Mouse (Mus musculus) heart, adult 11 months (tissue): ENCODE data around the gene Gga3.
"Not testable (repeated sequence)": the region's sequence is repeated elsewhere in the genome, so short reads cannot be mapped to it uniquely, and the experiment has no call there.

ENCODE experiments used
- DNase-seq: peaks from one replicate; pipeline ENCODE4 v3.0.0; 2022

Gga3 gene

DNA sequence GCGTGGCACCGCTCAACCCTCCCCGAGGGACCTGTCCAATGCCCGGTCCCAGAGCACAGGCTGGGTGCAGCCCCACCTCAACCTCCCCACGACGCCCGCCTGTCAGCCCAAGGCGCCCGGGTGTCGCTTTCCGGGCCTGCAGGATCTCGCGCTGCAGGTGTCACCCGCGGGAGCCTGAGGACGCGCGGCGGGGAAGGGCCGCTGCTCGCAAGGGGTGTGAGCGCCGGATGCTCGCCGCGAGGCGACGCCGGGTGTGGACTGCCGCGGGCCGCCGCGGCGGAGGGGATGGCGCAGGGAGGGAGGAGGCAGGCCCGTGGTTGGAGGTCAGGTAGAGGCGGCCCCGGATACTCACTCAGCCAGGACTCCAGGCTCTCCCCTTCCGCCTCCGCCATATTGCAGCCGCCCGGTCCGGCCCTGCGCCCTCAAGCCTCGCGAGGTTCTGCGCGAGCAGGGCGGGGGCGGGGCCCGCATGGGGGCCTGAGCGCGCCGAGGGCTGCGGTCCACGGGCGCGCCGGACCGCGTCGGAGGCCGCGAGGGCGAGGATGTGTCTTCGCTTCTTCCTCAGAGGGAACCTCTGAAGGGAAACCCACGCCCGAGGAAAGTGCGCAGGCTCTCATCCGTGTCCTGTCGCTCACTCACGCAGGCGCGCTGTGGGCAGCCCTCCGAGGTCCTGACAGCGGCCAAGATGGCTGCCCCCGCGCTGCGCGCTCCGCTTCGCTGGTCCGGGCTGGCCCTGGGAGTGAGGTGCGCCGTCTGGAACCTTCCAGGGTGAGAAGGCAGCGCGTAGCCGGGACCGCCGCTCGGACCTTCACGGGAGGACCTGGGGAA, at the start of gene Gga3, which contains the start of gene Mrps7:
TSS of gene Gga3 (minus strand) at position 576 of the 828 bp plus-strand sequence.
TSS of gene Mrps7 (plus strand) at position 450 of the 828 bp plus-strand sequence.
- DNase-seq: peak; percentile 99

DNA sequence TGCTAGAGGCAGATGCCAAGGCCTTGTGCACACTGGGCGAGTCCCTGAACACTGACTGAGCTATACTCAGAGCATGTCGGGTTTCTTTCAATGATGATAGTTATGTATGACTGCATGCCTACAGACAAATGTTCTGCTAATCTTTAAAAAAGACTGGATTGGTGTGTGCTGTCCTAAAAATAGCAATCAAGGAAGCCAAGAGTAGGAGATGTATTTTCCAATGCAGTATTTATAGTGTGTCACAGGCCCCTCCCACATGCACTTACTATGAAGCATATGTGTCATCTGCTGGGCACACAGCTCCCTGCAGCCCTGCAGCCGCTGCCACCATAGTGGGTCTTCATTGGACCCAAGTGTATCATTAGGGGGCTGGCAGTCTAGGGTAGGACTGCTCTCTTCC, 49.3 kb upstream of the Gga3 start:
- no peak for DNase-seq

DNA sequence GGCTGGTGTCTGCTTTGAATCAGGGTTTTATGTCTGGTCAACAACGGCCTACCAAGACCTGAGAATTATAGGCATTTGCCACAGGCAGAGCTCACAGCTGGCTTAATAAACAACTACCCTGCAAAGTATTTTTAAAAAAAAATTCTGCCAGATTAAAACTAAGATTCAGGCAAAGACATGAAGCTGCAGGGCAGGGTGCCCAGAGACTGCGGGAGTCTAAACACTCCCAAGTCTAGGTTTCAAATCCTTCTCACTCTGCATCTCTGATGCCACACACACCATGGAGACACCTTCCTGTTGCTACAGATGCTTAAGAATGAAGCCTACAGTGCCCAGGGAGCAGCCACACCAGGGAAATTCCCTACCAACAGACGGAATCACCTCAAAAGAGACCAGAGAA, 47.8 kb upstream of the Gga3 start:
- DNase-seq: no peak

DNA sequence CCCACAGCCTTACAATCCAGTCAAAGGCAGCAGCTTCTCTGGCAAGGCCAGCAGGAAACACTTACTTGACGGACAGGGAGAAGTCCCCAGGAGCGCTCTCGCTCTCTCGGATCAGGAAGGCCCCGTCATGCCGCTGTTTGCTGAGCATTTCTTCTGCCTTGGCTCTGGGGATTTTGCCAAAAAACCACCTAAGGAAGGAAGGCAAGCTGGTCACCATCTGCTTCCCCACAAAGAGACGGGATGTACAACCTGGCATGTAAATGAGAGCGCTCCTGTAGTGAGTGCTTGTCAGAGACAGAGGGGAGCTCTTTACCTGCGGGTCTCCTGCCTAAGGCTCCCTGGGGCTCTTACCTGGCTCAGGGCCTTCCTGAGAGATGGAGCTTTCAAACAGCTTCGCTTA, 45.9 kb upstream of the Gga3 start:
- DNase-seq: no peak

DNA sequence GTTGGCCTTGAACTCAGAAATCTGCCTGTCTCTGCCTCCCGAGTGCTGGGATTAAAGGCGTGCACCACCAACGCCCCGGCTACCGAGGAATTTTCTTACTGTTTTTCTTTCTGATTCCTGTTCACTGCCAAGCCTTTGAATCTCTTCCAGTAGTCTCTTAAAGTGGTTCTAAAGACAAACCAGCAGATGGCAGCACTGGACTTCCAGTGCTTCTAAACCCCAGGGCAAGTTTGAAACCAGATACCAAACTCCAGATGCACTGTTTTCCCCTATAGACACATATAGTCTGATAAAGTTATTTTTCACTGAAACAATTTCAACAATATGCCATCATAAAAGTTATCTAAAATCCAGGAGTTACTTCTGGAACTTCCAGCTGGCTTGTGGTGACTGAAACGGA, 43.6 kb upstream of the Gga3 start:
- peak; percentile 88 for DNase-seq

DNA sequence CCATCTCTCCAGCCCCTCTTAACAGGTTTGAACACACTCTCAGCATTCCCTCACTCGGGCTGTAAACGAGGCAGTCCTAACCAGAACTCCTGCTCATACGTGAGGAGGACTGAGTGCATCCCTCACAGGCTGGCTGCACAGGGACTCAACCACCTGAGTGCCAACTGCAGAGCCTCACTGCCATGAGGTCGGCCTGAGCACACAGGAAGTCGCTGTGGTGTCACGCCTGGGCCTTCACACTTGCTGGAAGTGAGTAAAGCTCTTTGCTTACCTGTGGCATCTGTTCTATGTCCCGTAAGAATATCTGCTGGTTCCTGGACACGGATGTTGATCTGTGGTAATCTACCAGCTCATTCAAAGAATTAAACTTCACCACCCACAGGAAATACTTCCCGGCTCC, 42.6 kb upstream of the Gga3 start:
- no peak for DNase-seq

DNA sequence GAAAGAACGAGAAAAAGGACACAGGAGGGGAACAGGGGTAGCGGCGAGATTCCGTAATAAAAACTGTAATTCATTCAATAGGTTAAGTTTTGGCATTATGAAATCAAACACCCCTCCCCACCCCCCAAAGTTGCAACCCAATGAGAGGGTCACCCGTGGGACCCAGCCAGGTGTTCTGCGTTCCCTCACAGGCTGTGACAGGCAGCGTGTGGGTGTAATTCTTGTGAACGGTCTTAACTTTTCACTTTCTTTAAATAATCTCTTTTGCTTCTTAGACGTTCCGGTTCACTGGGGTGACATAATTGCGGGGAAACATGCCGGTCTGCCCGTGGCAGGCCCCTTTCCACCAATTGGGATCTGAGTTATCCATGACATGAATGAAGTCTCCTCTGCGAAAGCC, 41.6 kb upstream of the Gga3 start:
- not testable (repeated sequence) for DNase-seq

DNA sequence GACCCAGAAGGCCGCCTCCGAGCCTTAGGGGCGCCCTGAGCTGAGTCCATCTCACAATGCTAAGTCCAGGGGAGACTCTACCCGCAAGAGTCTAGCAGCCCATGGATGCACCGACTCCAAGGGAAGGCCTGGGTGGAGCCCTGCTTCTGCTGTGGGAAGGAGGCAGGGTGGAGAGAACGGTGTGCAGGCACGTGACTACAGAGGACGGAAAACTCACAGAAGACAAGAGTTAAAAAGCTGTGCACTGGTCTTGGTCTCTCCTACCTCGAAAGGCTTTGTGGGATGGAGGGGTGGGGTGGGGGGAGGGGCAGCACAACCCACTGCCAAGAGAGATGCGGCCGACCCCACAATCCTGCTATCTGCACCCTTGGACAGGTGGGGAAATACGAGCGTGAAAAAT, 40.5 kb upstream of the Gga3 start:
- DNase-seq: peak; percentile 87

DNA sequence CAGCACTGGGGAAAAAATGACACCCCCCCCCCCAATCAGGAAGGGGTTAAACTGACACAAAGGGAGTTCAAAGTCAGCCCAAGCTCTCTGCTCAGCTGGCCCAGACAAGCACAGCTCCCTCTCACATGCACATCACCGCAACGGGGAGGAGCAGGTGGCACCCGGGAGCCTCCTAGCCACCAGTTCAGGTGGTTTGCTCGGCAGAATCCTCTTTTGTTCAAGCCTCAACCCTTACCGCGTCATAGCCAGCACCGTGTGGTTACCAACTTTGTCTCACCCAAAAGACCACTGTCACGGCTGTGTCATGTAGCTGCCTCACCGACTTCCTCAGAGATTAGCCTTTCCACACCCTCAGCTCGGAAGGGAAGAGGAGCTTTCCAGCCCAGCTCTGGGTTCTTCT, 39.4 kb upstream of the Gga3 start:
- DNase-seq: peak; percentile 87

DNA sequence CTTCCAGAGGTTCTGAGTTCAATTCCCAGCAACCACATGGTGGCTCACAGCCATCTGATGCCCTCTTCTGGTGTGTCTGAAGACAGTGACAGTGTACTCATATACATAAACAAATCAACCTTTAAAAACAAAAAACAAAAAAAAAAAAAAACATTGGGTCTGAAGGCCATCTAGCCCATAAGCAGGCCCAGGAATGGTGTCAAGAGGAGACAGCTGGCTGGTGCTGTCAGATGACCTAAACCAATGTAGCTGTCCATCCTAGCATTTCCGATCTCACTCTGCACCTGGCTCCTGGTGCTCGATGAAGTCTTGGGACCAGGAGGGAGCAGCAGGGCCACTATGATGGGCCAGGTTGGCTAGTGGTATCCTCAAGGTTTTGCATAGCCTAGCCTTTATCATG, 38.9 kb upstream of the Gga3 start:
- DNase-seq: no peak

DNA sequence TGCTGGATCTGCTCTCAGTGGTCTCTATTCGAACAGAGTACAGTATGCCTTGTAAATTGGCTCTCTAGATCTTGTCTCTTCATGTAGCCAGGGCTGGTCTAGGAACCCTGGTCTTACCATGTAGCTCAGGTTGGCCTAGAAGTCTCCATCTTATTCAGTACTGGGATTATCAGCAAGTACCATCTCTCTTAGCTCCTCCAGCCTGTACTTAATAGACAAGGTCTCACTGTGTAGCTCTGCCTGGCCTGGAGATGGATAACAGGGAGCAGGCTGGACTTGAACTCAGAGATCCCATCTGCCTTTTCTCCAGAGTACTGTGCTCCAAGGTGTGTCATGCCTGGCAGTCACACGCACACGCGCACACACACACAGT, 37.8 kb upstream of the Gga3 start:
- DNase-seq: no peak

DNA sequence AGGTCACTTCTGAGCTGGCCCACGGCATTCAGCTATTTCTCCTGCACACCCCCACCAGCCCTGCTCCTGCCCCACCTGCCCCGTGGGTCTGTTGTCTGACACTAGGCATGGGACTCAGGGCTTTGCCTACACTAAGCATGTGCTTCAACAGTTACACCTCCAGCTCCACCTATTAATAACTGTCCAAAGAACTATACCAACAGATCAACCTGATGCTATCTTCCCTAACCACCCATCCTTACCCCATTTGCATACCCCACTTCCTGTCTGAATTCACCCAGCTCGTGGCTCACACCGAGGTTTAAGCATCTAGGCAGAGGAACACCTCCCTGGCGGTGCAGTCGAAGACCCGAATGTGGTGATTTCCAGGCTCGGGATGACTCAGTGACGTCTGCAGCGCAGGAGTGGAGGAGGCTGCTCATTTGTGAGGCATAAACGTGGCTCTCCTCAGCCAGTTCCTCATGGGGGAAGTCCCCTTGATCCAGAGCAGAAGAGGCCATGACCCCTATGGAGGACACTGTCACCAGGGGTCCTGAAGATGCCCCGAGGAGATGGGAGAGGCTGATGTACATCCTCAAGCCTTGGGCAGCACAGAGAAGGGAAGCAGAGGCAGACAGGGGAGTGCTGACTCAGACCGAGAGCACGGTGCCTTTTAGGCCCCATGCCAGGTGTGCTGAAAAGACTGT, 37.3 kb upstream of the Gga3 start:
- peak; percentile 89 for DNase-seq

DNA sequence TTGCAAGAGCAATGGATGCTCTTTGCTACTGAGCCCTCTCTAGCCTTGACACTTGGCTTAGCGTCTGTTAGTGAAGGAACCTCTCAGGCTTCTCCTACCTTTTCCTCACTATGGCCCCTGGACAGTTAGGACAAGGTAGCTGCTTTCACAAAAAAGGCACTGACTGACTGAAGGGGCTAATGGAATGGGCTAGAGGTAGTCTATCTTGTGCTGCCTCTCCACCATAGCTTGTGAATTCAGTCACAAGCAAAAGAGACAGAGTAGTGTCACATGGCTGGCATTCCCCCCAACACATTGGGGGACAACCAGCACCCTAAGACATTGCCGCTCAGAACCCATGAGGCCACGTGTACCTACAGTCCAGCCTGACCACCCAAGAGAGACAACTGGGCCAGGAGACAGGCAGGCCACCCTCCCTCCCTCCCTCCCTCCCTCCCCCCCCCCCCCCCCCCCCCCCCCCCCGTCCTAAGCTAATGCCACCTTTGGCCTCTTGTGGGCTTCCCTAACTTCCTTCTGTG, 36.5 kb upstream of the Gga3 start:
- no peak for DNase-seq

DNA sequence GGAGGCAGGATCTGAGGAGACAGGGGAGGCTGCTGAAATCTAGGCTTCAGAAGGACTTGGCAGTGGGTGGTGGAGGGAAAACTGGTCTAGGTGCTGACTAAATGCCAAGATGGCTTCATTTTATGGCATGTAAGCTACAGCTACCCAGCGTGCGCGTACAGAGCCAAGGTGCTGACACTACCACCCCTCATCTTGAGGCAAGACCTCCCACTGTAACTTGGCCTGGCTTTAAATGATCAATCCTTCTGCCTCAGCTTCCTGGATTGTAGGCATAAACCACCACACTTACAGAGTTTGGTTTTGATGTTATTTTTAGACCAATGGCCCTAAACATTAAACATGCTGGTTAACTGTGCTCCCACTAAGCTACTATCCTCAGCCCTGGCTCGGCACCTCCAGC, 35.7 kb upstream of the Gga3 start:
- no peak for DNase-seq

DNA sequence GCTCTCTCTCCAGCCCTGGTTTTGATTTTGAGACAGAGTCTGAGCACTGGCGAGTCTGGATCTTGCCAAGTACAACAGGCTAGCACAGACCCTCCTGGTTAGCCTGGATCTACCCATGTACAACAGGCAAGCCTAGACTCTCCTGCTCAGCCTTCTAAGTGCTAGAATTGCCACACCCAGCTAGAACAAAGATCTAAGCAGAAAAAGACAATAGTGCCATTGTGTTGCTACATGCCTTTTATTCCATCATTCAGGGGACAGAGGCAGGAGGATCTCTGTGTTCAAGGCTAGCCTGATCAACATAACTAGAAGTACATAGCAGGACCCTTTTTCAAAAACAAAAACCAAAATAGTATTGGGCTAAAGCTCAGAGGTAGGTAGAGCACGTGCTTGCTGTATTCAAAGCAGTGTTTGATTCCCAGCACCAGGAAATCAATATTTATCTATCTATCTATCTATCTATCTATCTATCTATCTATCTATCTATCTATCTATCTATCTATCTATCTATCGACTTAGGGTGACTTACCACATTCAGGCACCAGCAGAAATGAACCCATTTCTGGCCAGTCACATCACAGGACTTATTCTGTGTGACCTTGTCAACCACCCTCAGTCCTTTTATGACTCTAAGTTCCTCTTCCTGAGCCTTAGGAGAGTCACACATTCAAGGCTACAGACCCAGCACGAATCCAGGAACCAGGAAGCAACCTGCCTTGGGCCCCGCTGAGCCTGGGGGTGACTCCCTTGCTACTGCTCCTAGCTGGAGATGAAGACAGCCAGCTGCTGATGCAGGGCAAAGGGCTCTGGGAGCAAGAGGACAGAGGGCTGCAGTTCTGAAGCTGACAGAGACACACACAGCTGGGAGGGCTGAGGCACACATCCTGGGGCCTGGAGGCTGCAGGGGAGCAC, 34.9 kb upstream of the Gga3 start:
- no peak for DNase-seq

DNA sequence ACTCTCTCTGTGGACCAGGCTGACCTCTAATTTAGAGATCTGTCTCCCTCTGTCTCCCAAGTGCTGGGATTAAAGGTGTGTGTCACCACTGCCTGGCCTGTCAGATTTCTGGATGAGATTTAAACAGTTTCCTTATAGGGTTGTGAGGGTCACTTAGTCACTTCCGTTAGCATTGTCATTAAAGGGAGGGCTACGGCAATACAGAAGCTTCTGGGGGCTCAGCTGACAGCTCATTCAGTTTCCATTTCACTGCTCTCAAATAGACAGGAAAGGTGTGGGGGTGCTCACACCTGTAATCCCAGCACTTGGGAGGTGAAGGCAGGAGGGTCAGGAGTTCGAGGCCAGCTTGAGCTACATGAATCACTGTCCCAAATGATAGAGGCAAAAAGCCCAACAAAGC, 33.1 kb upstream of the Gga3 start:
- DNase-seq: no peak

DNA sequence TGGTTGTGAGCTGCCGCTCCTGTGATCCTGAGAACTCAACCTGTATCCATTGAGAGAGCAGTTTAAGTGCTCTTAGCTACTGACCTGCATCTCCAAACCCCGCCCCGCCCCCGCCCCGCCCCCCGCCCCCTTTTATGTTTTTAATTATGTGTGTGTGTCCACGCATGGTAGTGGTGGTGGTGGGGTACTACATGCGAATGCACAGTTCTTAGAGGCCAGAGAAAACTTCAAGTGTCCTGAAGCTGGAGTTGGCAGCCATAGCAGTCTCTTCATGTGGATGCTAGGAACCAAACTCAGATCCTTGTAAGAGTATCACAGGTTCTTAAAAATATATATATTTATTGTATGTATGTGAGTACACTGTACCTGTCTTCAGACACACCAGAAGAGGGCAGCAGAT, 31.6 kb upstream of the Gga3 start:
- no peak for DNase-seq

DNA sequence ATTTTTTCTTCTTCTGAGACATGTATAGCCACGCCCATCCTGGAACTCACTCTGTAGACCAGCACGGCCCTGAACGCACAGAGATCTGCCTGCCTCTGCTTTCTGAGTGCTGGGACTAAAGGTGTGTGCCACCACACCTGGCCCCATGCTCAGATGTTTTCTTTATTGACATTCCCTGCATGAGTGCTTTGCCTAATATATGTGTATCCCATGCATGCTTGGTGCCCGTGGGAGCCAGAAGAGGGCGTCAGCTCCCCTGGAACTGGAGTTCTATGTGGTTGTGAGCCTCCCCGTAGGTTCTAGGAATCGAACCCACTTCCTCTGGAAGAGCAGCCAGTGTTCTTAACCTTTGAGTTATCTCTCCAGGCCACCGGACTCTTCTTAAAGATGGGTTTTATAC, 31.2 kb upstream of the Gga3 start:
- DNase-seq: peak; percentile 88

DNA sequence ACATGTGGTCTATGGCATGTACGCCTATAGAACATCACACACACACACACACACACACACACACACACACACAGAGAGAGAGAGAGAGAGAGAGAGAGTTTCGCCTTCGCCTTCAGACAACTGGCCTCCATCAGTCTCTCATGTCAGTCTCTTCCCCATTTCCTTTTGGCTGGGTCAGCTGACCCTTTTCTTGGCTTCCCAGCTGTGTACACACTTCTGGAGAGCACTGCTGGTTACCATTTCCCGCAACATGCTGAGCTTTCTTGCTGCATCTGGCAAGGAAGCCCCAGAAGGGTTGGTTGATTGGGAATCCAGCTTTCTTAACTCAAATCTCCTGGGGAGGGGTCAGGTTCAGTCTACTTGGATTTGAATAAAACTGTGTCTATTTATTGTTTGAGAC, 30.3 kb upstream of the Gga3 start:
- peak; percentile 95 for DNase-seq

DNA sequence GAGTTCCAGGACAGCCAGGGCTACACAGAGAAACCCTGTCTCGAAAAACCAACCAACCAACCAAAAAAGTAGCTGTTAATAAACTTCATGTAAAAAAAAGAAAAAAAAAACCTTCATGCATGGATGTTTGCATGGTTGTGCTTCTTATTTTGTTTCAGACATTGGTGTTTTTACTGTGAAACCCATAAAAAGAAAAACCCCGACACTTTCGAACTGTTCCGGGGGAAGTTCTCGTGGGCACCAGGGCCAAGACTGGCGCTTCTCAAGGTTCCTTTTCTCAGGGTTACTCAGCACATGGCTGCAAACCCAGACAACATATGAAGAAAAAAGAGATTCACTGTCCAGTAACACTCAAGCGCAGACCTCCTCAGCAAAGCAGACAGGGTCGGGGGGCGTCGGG, 29.0 kb upstream of the Gga3 start:
- no peak for DNase-seq

DNA sequence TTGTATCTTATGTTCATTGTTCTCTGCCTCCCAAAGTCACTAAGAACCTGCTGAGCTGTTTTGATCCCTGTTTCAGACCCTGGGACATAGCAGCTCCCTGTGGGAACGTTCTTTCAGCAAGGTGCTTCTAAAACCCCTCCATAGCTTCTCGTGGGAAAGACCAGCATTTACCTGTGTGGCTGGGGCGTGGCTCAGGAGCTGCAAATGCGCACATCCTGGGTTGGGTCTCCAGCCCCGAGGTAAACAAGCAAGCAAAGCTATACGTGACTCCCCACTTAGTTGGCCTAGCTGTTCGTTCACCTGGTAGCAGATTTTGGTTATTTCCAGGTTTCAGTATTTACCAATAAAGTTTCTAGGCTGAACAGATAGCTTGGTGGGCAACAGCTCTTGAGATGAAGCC, 28.4 kb upstream of the Gga3 start:
- no peak for DNase-seq

DNA sequence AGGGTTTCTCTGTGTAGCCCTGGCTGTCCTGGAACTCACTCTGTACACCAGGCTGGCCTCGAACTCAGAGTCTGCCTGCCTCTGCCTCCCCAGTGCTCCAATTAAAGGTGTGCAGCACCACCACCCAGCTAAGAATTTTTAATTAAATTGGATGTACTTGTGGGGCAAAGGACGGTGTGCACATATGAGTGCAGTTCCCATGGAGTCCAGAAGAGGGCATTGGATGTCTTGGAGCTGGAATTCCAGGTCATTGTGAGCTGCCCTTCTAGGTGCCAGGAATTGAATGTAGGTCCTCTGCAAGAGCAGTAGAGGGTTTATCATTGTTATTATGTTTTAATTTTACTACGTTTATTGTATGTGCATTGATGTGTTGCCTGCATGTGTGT, 27.6 kb upstream of the Gga3 start:
- peak; percentile 94 for DNase-seq
